ENCODE assay signal across 10 mouse cellular contexts in genomic region chrX:157596802-157597201, GRCm38 (mm10). TPM values are rescaled to one million over a fixed set of nuclear protein-coding genes. Genes with fewer than 3 reads are reported as not detected.
DNase-seq lines count a peak whose midpoint lies in the region; ATAC-seq and TF ChIP-seq lines count a peak whose summit lies in the region.
"Had no signal": no experiment of that assay in that cellular context is flagged by ENCODE, and none has a peak within 500 bp of the region (broad histone marks: within the 10 kb centered on the region; RNA-seq: fewer than 3 reads in every experiment).

No protein-coding gene starts in this region.

- 82% methylated on average over 5 of the region's 5 CpGs for WGBS in forebrain, postnatal 0 days
- 38% methylated on average over 5 of the region's 5 CpGs for WGBS in liver, embryonic 16.5 days (ENCODE audit: insufficient replicate concordance)

- H3K4me3 ChIP-seq in forebrain, postnatal 0 days (ENCODE audit: low read depth, low read length), result peak overlapping the region; percentile 56; the same call in 1 of the 2 replicates
- no peak overlapping the region for H3K4me3 ChIP-seq in liver, embryonic 16.5 days (ENCODE audit: low read depth, low read length)

- no peak overlapping the region for H3K9ac ChIP-seq in forebrain, postnatal 0 days
- H3K9ac ChIP-seq in liver, embryonic 16.5 days (ENCODE audit: low read depth, low read length), result no peak overlapping the region

- no peak for TF ChIP-seq CTCF in forebrain, postnatal 0 days (IDR thresholded peaks at IDR 0.05; ENCODE audit: low read depth)

- no peak overlapping the region for H3K27ac ChIP-seq in forebrain, postnatal 0 days (ENCODE audit: low read depth, low read length)
- no peak overlapping the region for H3K27ac ChIP-seq in liver, embryonic 16.5 days (ENCODE audit: low read length)

- peak; percentile 55 for ATAC-seq in CD4-positive, CD25-positive, alpha-beta regulatory T cell, adult 4 months
- no peak for ATAC-seq in forebrain, postnatal 0 days
- ATAC-seq in liver, embryonic 16.5 days (ENCODE audit: low read depth), result no peak

- DNase-seq in 416B (ENCODE audit: low read depth), result peak; percentile 41
- no peak for DNase-seq in forebrain, postnatal 0 days
- no peak for DNase-seq in left cerebral cortex, adult 8-10 months (ENCODE audit: low spot score in 2 of 2)
- no peak for DNase-seq in urinary bladder, postnatal 36 days (ENCODE audit: low spot score in 2 of 2)
- no peak for DNase-seq in testis, postnatal 10 days (ENCODE audit: low spot score)
- DNase-seq in cerebellum, adult 18-20 months, result no peak
- DNase-seq: heart, postnatal 36 days had no signal

- no peaks in the 10 kb centered on the region for H3K36me3 ChIP-seq in forebrain, postnatal 0 days (ENCODE audit: insufficient read depth)
- no peaks in the 10 kb centered on the region for H3K36me3 ChIP-seq in liver, embryonic 16.5 days (ENCODE audit: control insufficient read depth, insufficient read depth)

- H3K4me2 ChIP-seq in forebrain, postnatal 0 days (ENCODE audit: low read depth), result peak overlapping the region; percentile 45
- peak overlapping the region; percentile 58; the same call in 1 of the 2 replicates for H3K4me2 ChIP-seq in liver, embryonic 16.5 days (ENCODE audit: low read depth, low read length)

- H3K4me1 ChIP-seq in forebrain, postnatal 0 days (ENCODE audit: insufficient read depth), result peaks cover 4% of the 10 kb centered on the region
- no peaks in the 10 kb centered on the region; the same call in 1 of the 2 replicates for H3K4me1 ChIP-seq in liver, embryonic 16.5 days (ENCODE audit: control insufficient read depth, low read depth, low read length)

- H3K27me3 ChIP-seq in forebrain, postnatal 0 days (ENCODE audit: insufficient read depth, low read length), result no peaks in the 10 kb centered on the region
- no peaks in the 10 kb centered on the region for H3K27me3 ChIP-seq in liver, embryonic 16.5 days (ENCODE audit: control insufficient read depth, insufficient read depth, low read depth, low read length)

- no peaks in the 10 kb centered on the region for H3K9me3 ChIP-seq in forebrain, postnatal 0 days (ENCODE audit: low read length)
- H3K9me3 ChIP-seq in liver, embryonic 16.5 days (replicated peaks; ENCODE audit: control insufficient read depth, low read length), result no peaks in the 10 kb centered on the region

RNA-seq across cellular contexts. Expression of gene Mbtps2, which starts 1.7 kb away (rescaled TPM):
- 10 to 100 TPM; 11.1 to 14.0 TPM for polyA plus RNA-seq in CD4-positive, CD25-positive, alpha-beta regulatory T cell, adult 4 months (2017; shearing (Covaris generic))
- 15.0 and 19.0 TPM in 2 replicates for total RNA-seq in forebrain, postnatal 0 days (2014; rRNA removed)
- 20.0 and 24.9 TPM in 2 replicates for polyA plus RNA-seq in forebrain, postnatal 0 days (2015; fragmentation: Nextera tagmentation; extraction: Ambion mirVana)
- 4.1 and 4.3 TPM in 2 replicates for polyA plus RNA-seq in liver, embryonic 16.5 days (2015; fragmentation: Nextera tagmentation; extraction: Ambion mirVana)
- 10 to 100 TPM; 27.3 to 35.0 (median 28.6) TPM for total RNA-seq in left cerebral cortex, adult 8-10 months (2022)

RNA-seq across cellular contexts. Expression of gene Yy2, which starts 28.0 kb away (rescaled TPM):
- 1 to 10 TPM; 4.2 to 5.1 TPM for polyA plus RNA-seq in CD4-positive, CD25-positive, alpha-beta regulatory T cell, adult 4 months (2017; shearing (Covaris generic))
- total RNA-seq in forebrain, postnatal 0 days (2014; rRNA removed), result 1.5 and 4.1 TPM in 2 replicates
- 1.3 and 1.8 TPM in 2 replicates for polyA plus RNA-seq in forebrain, postnatal 0 days (2015; fragmentation: Nextera tagmentation; extraction: Ambion mirVana)
- 0.86 and 1.1 TPM in 2 replicates for polyA plus RNA-seq in liver, embryonic 16.5 days (2015; fragmentation: Nextera tagmentation; extraction: Ambion mirVana)
- under 1 TPM in 2 of 4 experiments, not detected in 2; 0.85 to 0.93 TPM for total RNA-seq in left cerebral cortex, adult 8-10 months (2022)
- polyA plus RNA-seq: brain, embryonic 14.5 days had no signal
